Mouse (Mus musculus) frontal cortex, adult (tissue): ENCODE measurements around the gene Gm4969.
"Not testable (repeated sequence)": the region's sequence is repeated elsewhere in the genome, so short reads cannot be mapped to it uniquely, and the experiment has no call there.

Source experiments
- ATAC-seq: cut with Nextera tagmentation; 2 replicates; pipeline ENCODE4 v1.9.2; 2017; ENCODE audit warnings: mild to moderate bottlenecking, moderate library complexity, mixed read lengths; ENCODE audit not compliant: low TSS enrichment

Gene Gm4969

DNA sequence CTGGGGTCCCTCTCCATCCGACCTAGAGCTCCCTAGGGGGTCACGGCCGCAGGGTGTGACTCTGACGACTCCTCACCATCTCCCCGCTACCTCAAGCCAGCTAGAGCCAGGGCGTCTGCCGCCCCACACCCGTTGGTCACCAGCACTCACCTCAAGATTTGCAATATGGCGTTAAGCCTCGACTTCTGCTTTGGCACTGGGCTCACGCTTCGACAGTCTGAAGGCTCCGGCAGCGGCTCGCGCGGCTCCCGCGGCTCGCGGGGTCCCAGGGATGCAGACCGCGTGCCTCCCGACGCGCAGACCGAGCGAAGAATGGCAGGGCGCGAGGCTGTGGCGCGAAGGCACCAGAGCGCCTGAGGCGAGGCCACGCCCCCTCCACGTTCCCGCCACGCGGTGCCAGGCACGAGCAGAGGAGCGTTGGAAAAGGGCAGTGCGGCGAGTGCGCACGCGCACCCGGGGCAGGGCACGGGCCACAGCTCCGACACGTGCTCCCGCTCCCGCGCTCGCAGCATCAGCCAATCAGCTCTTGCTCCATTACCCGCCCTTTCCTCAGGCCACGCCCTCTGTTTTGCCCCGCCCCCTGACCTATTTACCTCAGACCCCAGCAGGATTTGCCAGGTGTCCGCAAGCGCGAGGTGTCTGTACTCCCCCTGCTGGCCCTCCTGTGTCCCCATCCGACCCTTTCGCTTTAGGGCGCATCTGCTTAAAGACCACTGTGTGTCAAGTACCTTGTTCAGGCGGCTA, at the start of gene Gm4969:
Gene Gm4969 (minus strand): TSS at position 341 of the 744 bp plus-strand sequence.
- ATAC-seq, result no peak

- ATAC-seq, result no peak
These were observed 48.8 kb upstream of the Gm4969 start for GRCm38 (mm10) chr7:19166990-19167389.

DNA sequence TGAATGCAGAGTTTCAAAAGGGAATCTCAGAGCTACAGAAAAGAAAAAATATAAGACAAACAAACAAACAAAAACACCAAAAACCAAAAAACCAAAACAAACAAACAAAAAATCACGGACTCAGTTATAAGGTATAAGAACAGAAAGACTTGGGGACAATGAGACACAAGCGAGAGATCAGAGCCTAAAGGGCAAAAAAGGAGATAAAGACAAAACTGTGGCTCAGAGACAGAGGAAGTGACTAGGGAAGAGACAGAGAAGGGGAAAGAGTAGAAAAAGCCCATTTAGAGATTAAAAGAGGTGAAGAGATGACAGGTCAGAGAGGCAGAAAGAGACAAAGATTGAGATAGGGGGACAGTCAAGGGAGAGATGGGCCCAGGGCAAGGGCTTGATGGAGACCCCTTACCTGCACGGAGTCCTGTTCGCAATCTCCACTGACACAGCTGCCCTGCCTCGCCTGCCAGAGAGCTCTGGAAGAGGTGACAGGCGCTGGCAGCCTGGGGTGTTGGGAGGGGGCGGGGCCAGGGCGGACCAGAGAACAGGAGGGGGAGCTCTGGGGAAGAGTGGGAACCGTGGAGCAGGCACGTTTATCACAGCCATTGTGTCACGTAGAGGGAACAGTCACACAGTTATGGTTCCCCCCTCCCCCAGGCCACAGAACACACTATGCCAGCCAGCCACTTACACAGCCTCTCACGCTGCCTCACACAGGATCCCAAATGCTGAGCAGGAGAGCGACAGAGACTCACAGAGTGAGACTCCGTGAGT, 47.7 kb upstream of the Gm4969 start, which contains the start of gene Gipr:
Gene Gipr (minus strand): TSS at position 472 of the 768 bp plus-strand sequence.
- no peak for ATAC-seq

GRCm38 (mm10) chr7:19164978-19165377, 46.8 kb upstream of the Gm4969 start:
- ATAC-seq, result no peak

DNA sequence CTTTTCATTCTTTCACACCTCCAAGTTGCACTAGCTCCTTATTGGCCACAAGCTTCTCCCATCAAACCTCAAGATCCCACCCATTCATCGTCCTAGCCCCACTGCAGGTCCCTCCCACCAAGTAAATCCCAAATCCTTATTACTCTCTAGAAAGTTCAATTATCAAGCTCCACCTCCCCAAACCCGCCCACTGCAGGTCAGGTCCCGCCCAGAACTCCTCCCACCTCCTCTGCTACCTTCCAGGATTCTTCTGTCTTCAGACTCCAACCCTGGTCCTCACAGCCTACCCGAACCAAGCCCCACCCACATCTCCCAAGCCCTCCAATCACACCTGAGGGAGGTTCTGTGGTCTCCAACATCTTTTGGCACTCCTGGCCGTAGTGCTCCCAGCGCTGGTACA, 46.0 kb upstream of the Gm4969 start:
- no peak for ATAC-seq

DNA sequence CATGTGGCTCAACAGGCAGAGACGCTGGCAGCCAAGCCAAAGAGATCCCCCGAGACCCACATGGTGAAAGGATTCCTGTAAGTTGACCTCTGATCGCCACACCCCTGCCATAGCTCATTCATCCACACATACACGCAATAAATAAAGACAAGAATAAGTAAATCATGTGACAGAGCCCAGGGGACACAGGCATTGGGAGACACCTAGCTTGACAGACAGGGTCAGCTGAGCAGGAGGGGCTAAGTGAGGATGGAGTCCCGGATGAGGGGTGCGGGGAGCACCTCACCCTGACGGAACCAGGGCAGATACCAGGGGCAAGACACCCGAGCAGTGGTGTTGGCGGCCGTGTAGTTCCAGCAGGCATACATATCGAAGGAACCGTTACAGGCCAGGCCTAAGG, 45.6 kb upstream of the Gm4969 start:
- ATAC-seq, result no peak

DNA sequence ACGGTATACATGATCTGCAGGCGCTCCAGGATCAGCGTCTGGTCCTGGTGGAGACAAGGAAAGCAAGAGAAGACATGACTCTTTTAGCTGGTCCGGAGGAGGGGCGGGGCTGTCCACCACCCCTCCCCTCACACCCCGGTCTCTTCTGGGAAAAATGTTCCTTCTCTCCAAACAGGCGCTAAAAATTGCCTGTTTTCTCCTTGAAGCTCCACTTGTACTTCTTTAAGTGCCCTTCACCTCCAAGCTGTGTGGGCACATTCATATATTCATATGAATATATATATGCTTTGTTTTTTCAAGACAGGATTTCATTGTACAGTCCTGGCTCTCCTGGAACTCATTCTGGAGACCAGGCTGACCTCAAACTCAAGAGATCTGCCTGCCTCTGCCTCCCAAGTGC, 44.8 kb upstream of the Gm4969 start:
- no peak for ATAC-seq

- ATAC-seq, result no peak
These were observed 41.9 kb upstream of the Gm4969 start for GRCm38 (mm10) chr7:19160115-19160514.

- ATAC-seq, result no peak
These were observed 41.2 kb upstream of the Gm4969 start for GRCm38 (mm10) chr7:19159411-19159810.

DNA sequence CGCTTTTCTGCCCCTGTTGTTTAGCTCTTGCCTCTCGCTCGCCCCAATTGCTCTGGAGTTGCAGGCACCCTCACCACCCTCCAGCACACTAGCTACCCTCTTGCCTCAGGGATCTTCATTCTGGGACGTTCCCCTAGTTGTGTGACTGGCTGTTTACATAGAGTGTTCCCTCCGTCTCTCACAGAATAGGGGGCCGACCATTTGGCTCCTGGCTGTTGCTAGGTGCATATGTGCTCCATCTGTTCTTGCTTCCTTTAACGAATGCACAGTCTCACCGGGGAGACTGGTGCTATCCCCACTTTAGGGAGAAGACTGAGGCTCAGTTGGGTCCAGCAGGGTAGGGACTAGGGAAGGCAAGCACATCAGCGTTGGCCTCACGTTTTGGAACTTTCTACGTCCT, 40.4 kb upstream of the Gm4969 start:
- no peak for ATAC-seq

- peak; percentile 81 for ATAC-seq
These were observed 39.1 kb upstream of the Gm4969 start for GRCm38 (mm10) chr7:19157160-19157800.

GRCm38 (mm10) chr7:19155825-19156475, 37.8 kb upstream of the Gm4969 start:
- ATAC-seq, result peak; percentile 53; the same call in 1 of the 2 replicates

DNA sequence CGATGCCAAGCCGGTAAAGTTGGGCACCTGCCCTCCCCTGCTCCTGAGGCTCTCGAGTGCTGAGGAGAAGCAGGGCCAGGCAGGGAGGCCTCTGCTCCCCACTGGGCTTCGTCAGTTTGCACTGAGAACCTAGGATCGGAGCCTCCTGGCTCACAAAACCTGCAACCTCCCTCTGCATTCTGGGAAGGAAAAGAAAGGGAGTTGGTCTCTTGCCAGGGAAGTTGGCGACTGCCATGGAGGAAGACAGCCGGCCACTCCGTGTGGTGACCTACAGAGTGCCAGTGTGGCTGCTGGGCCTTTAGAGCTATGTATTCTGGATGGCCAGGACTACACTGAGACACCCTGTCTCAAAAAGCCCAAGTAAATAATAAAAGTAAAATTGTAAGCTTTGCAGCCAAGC, 36.6 kb upstream of the Gm4969 start:
- no peak for ATAC-seq

GRCm38 (mm10) chr7:19151121-19151520, 33.0 kb upstream of the Gm4969 start:
- not testable (repeated sequence) for ATAC-seq

DNA sequence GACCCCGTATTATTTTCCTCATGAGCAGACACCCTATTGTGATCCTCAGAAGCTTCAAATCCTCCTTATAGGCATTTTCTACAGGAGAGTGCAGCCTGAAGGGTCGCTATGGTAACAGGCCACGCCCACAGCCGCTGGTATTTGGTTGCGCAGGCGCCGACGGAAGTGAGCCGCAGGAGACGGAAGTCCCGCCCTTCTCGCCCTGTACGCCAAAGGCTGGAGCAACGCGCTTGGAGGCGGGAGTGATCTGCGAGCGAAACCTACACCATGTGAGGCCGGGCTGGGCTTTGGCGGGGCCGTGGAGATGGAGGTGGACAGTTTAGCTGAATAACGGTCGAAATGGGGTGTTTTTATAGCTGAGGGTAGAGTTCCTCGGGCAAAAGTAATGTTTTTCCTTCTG, 31.5 kb upstream of the Gm4969 start, which contains the start of gene Snrpd2:
Gene Snrpd2 (plus strand): TSS at position 97 of the 400 bp plus-strand sequence.
- ATAC-seq, result peak; percentile 80

DNA sequence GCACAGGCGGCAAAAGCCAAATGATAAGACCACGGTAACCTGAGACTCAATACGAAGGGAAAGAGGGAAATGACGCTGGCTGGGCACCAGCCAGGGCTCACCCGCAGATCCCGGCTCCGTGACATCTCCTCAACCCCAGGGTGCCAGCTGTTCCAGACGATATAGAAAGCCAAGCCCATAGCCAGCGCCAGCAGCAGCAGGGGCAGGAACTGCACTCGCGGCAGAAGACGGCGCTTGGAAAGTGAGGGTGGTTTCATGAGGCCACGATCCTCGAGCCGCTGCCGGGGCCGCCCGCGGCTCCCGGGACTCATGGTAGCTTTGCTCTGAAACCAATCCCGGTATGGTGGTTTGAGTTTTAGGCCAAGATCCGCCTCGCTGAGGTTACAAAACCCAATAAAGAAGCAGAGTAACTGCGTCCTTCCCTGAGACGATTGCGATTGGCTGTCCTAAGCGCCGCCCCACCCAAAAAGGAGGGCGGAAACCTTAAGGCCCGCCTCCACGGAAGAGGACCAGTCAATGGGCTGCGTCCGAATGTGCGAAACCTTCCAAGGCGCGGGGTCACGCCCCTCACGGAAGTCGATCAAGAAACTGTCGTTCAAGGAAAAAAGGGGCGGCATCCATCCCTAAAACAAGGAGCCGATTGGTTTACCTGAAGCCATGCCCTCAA, 30.8 kb upstream of the Gm4969 start, which contains the start of gene Qpctl:
Gene Qpctl (minus strand): TSS at position 417 of the 667 bp plus-strand sequence.
- ATAC-seq, result peak; percentile 89

GRCm38 (mm10) chr7:19148180-19148874, 30.2 kb upstream of the Gm4969 start:
- ATAC-seq, result no peak

DNA sequence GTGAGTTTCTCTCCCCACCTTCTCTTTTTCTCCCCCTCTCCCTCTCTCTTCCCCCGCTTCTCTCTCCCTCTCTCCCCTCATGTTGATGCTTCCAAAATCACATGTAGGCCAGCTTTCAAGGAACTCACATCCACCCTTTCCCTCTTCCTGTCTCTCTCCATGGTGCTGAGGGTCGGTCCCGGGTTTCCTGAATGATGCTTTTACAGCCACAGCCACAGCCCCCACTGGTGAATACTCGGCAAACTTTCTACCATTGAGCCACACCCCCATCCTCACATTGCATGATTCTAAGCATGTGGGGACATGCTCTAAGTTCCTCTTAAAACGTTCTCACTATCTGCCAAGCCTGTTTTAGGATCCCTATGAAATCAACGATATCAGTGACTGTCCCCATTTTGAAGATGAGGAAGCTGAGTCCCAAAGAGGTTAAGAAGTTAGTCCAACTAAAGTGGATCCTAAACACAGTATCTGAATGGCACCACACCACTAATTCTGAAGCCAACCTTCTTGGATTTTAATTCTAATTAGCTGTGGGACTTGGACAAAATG, 29.4 kb upstream of the Gm4969 start:
- ATAC-seq, result no peak

DNA sequence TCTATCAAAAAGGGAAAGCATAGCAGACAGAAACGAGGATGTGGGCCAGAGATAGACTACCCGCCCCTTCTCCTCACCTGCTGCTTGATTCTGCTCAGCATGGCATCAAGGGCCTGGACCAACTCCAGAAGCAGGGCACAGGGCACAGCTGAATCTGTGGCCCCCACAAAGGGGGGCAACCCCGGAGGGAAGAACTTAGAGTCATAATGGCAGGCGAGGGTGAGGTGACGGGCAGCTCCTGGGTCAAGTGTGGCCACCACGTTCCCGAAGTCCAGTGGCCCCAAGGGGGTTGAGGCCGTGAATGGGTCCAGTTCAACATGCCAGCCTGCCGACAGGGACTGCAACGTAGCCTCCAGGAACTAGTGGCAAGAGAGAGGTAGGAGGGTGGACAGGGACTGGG, 28.6 kb upstream of the Gm4969 start:
- ATAC-seq, result no peak

- no peak for ATAC-seq
These were observed 19.2 kb upstream of the Gm4969 start for GRCm38 (mm10) chr7:19137380-19137779.
